Comparison of ENCODE assay signal across 26 mouse cellular contexts in genomic region chr16:87638098-87638497, GRCm38 (mm10).
DNase-seq lines count a peak whose midpoint lies in the region; ATAC-seq and TF ChIP-seq lines count a peak whose summit lies in the region.
"Had no signal": no experiment of that assay in that cellular context is flagged by ENCODE, and none has a peak within 500 bp of the region (broad histone marks: within the 10 kb centered on the region; RNA-seq: fewer than 3 reads in every experiment).

No protein-coding gene starts in this region.

- H3K27ac ChIP-seq in kidney, adult 2 months (ENCODE audit: insufficient read depth, low read depth, low read length), result no peak overlapping the region
- no peak overlapping the region for H3K27ac ChIP-seq in kidney, embryonic 14.5 days (ENCODE audit: low read depth, low read length)
- H3K27ac ChIP-seq in bone marrow macrophage, adult 2 months (ENCODE audit: insufficient read depth, low read depth, low read length), result peak overlapping the region; percentile 74
- H3K27ac ChIP-seq: embryonic facial prominence, embryonic 12.5 days; hindbrain, embryonic 10.5 days; hindbrain, embryonic 15.5 days; liver, embryonic 12.5 days had no signal

- H3K4me2 ChIP-seq in kidney, embryonic 14.5 days (replicated peaks; ENCODE audit: low read depth, low read length), result no peak overlapping the region
- H3K4me2 ChIP-seq: embryonic facial prominence, embryonic 12.5 days; hindbrain, embryonic 15.5 days; liver, embryonic 12.5 days; midbrain, embryonic 11.5 days had no signal

- no peak for TF ChIP-seq CTCF in kidney, adult 2 months (conservative IDR thresholded peaks at IDR 0.05; ENCODE audit: insufficient read depth, insufficient read length, low read depth, low read length)
- TF ChIP-seq CTCF in bone marrow macrophage, adult 2 months (IDR thresholded peaks at IDR 0.05; ENCODE audit: low read depth, low read length), result no peak

- no peak overlapping the region for H3K9ac ChIP-seq in kidney, embryonic 14.5 days (ENCODE audit: low read depth, low read length)
- H3K9ac ChIP-seq: embryonic facial prominence, embryonic 12.5 days; hindbrain, embryonic 15.5 days; liver, embryonic 12.5 days; liver, postnatal 0 days had no signal

- WGBS in kidney, adult 2 months, result 45% methylated on average over 1 of the region's 1 CpGs
- 44% methylated on average over 1 of the region's 1 CpGs for WGBS in kidney, embryonic 14.5 days

- H3K4me1 ChIP-seq in kidney, adult 2 months (ENCODE audit: control insufficient read depth, insufficient read depth, low read length), result no peaks in the 10 kb centered on the region
- H3K4me1 ChIP-seq in kidney, embryonic 14.5 days (ENCODE audit: control insufficient read depth, insufficient read depth, low read length), result no peaks in the 10 kb centered on the region
- peaks cover 39% of the 10 kb centered on the region for H3K4me1 ChIP-seq in bone marrow macrophage, adult 2 months (ENCODE audit: control insufficient read depth, insufficient read depth, low read length)
- H3K4me1 ChIP-seq: embryonic facial prominence, embryonic 12.5 days; hindbrain, embryonic 10.5 days; hindbrain, embryonic 15.5 days; liver, embryonic 12.5 days had no signal

- TF ChIP-seq POLR2A in kidney, adult 2 months (IDR thresholded peaks at IDR 0.05; ENCODE audit: low read depth, low read length), result no peak
- no peak for TF ChIP-seq POLR2A in bone marrow macrophage, adult 2 months (IDR thresholded peaks at IDR 0.05; ENCODE audit: borderline replicate concordance, low read depth, low read length)

- H3K36me3 ChIP-seq in kidney, adult 2 months (ENCODE audit: control insufficient read depth, insufficient read depth, low read length), result no peaks in the 10 kb centered on the region
- no peaks in the 10 kb centered on the region for H3K36me3 ChIP-seq in kidney, embryonic 14.5 days (ENCODE audit: control insufficient read depth, insufficient read depth, low read length)
- H3K36me3 ChIP-seq: embryonic facial prominence, embryonic 12.5 days; hindbrain, embryonic 10.5 days; hindbrain, embryonic 15.5 days; liver, embryonic 12.5 days had no signal

- H3K9me3 ChIP-seq in kidney, embryonic 14.5 days (ENCODE audit: control insufficient read depth, low read length), result no peaks in the 10 kb centered on the region
- H3K9me3 ChIP-seq: embryonic facial prominence, embryonic 12.5 days; hindbrain, embryonic 10.5 days; hindbrain, embryonic 15.5 days; liver, embryonic 12.5 days had no signal

- DNase-seq in kidney, adult 2 months, result peak; percentile 26
- peak; percentile 35 for DNase-seq in layer of hippocampus, adult 11-12 months (ENCODE audit: low spot score)
- DNase-seq in layer of hippocampus, adult 9-11 months, result no peak
- no peak for DNase-seq in adrenal gland, adult 8-10 months
- no peak for DNase-seq in spleen, adult 12 weeks (ENCODE audit: low spot score)
- DNase-seq: adrenal gland, postnatal 25 days; B cell, adult 2 months; cerebellum, adult 8-10 months; cerebellum, postnatal 25 days; gastrocnemius, postnatal 36 days; heart, postnatal 14 days; layer of hippocampus, postnatal 36 days; left cerebral cortex, postnatal 4 days; liver, postnatal 0 days; thymus, postnatal 4 days had no signal

- no peak for ATAC-seq in kidney, embryonic 14.5 days (ENCODE audit: low FRiP score, low TSS enrichment)
- ATAC-seq in megakaryocyte, adult 5-6 weeks (ENCODE audit: poor library complexity, severe bottlenecking), result peak; percentile 39; the same call in 1 of the 2 replicates
- ATAC-seq: forebrain, embryonic 14.5 days; inflammation-experienced regulatory T-cells, adult 6 months; liver, embryonic 12.5 days; liver, postnatal 0 days; midbrain, embryonic 16.5 days had no signal

- no peak overlapping the region for H3K4me3 ChIP-seq in kidney, adult 2 months (ENCODE audit: insufficient read depth, low read depth, low read length)
- H3K4me3 ChIP-seq in kidney, embryonic 14.5 days (ENCODE audit: low read length), result no peak overlapping the region
- H3K4me3 ChIP-seq in bone marrow macrophage, adult 2 months (ENCODE audit: insufficient read depth, low read length), result no peak overlapping the region
- H3K4me3 ChIP-seq: embryonic facial prominence, embryonic 12.5 days; hindbrain, embryonic 10.5 days; hindbrain, embryonic 15.5 days; liver, embryonic 12.5 days had no signal

- no peaks in the 10 kb centered on the region for H3K27me3 ChIP-seq in kidney, adult 2 months (replicated peaks; ENCODE audit: control insufficient read depth, insufficient read depth, low read length)
- H3K27me3 ChIP-seq in kidney, embryonic 14.5 days (ENCODE audit: control insufficient read depth, insufficient read depth, low read length), result no peaks in the 10 kb centered on the region
- H3K27me3 ChIP-seq: embryonic facial prominence, embryonic 12.5 days; hindbrain, embryonic 15.5 days; liver, embryonic 12.5 days had no signal

Comparison
In these comparisons a context has a peak if more than half of its experiments do, and no peak if none do; other contexts are left out.
1. DNase-seq: peak in kidney, adult 2 months (single experiment) and layer of hippocampus, adult 11-12 months (single experiment); none in layer of hippocampus, adult 9-11 months (single experiment), adrenal gland, adult 8-10 months (single experiment) and spleen, adult 12 weeks (single experiment).